Mouse (Mus musculus): ENCODE measurements around the gene Pld1.

Gene Pld1

GRCm38 (mm10) chr3:28047599-28047998 lies 109.1 kb downstream of the Pld1 start:
- DNase-seq (ENCODE audit: low read depth, low spot score), result no peak

- DNase-seq (ENCODE audit: low read depth, low spot score), result no peak
Measured at GRCm38 (mm10) chr3:28049526-28049925, 111.0 kb downstream of the Pld1 start.

GRCm38 (mm10) chr3:28053076-28053475 lies 114.6 kb downstream of the Pld1 start:
- DNase-seq (ENCODE audit: low read depth, low spot score), result no peak

DNA sequence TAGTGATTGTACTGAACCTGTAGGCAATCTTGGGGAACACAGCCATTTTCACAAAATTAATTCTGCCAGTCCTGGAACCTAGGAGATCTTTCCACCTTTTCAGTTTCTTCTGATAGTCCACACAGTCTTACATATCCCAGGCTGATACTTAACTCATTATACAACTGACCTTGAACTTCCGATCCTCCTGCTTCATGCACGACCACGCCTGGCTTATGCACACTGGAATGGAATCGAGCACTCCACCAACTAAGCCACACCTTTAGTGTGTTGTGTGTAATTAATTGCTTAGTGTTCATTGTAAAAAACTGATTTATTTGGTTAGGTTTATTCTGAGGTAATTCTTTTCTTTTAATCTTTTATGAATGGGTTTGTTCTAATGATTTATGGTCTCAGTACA lies 122.2 kb downstream of the Pld1 start:
- no peak for DNase-seq (ENCODE audit: low read depth, low spot score)

- no peak for DNase-seq (ENCODE audit: low read depth, low spot score)
Measured at GRCm38 (mm10) chr3:28061155-28061554, 122.7 kb downstream of the Pld1 start.

- DNase-seq (ENCODE audit: low read depth, low spot score), result no peak
Measured at GRCm38 (mm10) chr3:28079211-28079610, 140.7 kb downstream of the Pld1 start.

DNA sequence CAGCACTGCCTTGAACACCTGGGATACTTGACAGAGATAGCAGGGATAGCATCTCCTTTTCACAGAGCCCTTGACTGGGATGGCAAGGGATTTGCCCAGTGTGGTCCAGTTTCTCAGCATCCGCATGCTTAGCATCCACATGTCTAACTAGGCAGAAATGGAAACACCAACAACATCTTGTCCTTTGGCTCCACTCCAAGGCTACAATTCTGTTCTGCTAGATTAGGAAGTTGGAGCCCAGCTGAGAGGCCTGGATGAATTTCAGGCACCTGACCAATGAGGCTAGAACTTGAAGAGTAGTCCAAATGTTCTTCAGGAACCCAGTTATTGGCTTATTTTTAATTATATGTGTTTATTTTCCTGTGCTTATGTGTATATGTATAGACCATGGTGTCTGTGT lies 141.6 kb downstream of the Pld1 start:
- no peak for DNase-seq (ENCODE audit: low read depth, low spot score)

GRCm38 (mm10) chr3:28081012-28081411 lies 142.5 kb downstream of the Pld1 start:
- no peak for DNase-seq (ENCODE audit: low read depth, low spot score)

- DNase-seq (ENCODE audit: low read depth, low spot score), result no peak
Measured at GRCm38 (mm10) chr3:28083218-28083617, 144.7 kb downstream of the Pld1 start.

DNA sequence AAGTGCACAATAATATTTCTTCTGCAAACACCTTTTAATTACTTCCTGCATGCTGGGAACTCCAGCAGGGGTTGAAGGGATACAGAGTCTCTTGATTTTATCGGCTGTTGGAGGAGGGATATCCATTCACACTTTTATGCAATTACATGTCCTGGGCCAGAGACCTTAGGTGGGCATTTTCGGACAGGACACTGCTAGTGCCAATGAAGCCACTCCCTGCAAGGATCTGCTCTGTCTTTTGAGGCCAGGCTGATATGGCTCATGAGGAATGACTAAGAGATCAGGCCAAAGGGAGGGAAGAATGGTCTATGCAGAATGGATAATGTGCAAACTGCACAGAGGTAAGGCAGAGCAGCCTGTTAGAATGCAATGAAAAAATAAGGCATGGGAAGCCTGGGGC lies 145.8 kb downstream of the Pld1 start:
- no peak for DNase-seq (ENCODE audit: low read depth, low spot score)

GRCm38 (mm10) chr3:28091296-28091695 lies 152.8 kb downstream of the Pld1 start:
- no peak for DNase-seq (ENCODE audit: low read depth, low spot score)

- DNase-seq (ENCODE audit: low read depth, low spot score), result no peak
Measured at GRCm38 (mm10) chr3:28091741-28092140, 153.2 kb downstream of the Pld1 start.

- no peak for DNase-seq (ENCODE audit: low read depth, low spot score)
Measured at GRCm38 (mm10) chr3:28093684-28094302, 155.3 kb downstream of the Pld1 start.

DNA sequence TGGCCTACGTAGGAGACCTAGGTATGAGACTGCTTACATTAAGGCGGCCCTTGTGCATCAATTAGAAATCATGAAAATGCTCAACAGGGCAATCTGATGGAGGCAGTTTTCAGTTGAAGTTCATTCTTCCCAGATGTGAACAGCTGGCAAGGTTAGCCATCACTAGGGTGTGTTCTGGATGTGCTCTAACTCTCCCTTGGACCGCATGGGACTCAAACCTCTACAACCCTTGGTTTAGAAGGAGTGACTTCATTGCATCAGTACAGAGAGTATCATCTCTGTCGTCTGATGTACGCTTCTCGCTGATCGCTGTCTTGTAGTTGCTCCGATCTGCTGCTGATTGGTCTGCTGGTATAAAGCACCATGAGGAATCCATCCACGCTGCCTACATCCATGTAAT lies 157.0 kb downstream of the Pld1 start:
- DNase-seq (ENCODE audit: low read depth, low spot score), result no peak

DNA sequence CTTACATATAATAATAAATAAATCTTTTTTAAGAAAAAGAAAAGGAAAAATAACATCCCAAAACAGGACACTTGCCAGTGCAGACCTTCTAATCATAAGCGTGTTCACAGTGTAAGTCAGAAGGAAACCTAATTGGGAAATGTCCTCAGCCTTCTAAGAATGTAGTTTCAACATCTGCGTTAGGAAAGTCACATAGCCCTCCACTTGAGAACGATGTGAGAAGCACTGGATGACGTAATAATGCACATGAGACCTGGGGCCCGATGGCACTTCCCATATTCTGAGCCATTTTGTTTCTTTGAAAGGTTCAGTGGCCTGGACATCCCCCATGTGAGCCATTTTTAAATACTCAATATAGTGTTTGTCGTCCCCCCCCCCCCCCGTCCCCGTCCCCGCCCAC lies 160.7 kb downstream of the Pld1 start:
- no peak for DNase-seq (ENCODE audit: low read depth, low spot score)

DNA sequence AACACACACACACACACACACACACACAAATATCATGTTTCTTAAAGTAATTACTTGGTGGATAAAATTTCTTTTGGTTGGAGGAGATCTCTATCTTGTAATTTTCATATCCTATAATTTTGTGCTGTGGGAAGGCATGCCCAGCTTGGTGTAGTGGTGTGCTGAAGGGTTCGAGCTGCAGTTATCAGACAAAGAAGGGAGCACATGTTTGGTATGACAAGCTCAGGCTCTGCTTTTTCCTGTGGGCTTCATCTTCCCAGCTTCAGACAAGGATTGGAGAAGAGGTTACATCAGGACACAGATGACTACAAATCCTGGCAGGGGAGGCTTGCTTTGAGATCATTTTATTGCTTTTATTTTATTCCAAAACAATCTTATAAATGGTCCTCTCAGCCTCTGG lies 166.5 kb downstream of the Pld1 start:
- DNase-seq (ENCODE audit: low read depth, low spot score), result no peak

DNA sequence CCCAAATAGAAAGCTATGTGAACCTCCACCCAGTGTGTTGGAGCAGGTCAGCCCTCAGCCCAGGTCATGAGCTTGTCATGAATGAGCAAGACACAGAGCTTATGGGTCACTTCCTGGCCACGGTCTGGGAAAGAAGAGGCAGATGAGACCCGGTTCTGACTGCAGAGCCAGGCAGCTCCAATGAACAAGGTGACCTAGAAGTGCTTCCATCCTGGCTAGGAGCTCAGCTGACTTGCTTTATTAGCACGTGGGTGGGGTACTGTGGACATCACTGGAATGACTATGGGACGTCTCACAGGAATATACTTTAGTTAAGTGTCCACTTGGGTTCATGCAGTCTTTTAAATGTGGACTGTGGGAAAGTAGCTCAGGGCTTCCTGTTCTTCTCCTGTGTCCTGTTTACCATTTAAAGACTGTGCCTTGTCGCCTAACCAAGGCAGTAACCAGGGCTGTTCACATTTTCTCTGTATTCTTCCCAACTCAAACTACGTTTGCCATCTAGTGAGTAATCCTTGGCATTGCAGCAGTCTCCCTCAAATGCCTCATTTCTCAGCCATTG lies 169.0 kb downstream of the Pld1 start:
- peak; percentile 6 for DNase-seq (ENCODE audit: low read depth, low spot score)

DNA sequence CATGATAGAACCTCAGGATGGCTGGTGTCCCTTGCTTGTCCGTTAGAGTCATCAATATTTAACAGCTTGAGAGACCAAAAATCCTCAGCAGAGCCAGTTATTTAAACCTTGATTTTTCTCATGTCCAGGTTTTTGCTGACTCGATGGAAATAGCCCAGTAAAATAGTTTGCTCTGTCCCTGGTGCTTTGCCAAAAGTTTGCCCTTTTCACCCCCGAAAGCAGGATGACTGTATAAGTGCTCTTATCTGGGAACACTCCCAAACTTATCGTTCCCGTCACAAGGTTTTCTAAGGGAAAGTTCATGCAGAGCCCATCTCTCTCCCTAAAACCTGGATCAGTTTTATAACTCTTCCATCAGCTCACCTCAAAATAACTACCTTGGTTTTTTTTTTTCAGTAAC lies 173.0 kb downstream of the Pld1 start:
- no peak for DNase-seq (ENCODE audit: low read depth, low spot score)

DNA sequence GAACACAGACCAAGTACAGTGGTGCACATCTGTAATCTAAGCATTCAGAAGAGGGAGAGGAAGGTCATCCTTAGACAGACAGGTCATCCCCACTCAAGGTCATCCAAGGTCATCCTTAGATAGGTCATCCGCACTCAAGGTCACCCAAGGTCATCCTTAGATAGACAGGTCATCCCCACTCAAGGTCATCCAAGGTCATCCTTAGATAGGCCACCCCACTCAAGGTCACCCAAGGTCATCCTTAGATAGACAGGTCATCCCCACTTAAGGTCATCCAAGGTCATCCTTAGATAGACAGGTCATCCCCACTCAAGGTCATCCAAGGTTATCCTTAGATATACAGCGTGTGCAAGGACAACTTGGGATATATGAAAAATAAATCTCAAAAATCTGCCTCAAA lies 175.4 kb downstream of the Pld1 start:
- DNase-seq (ENCODE audit: low read depth, low spot score), result no peak

DNA sequence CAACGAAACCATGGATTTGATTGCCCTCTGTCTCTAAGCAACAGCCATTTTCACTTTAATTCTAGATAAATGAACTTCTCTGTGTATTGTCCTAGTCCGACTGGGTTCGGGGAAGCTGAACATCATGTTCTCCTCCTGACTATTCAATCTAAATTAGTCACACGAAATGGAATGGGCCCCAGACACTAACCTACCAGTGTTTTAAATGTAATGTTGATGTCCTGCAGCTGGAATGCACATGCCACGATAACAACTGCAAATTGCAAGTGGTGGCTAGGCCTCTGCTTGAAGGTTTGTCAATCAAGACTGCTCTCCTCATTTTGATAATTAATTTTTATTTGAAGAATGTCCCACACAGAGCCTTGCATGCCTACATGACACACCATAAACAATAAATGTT lies 203.2 kb downstream of the Pld1 start:
- no peak for DNase-seq (ENCODE audit: low read depth, low spot score)

DNA sequence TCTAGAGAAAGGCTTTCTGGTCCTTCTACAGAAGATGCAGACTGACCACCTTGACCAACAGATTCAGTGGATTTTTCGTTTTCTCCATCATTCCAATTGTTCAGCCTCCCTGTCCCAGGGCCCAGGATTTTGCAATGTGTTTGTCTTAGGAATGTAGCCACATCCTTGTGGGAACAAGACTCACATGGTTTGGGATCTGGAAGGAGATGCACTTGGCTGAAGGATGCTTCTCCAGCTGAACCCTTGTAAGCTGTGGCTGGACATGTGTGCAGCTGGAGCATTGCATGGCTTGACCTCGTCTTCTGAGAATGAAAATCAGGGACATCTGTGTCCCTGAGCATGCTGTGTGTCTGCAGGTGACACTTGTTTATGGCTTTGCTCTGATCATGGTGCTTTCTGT lies 203.6 kb downstream of the Pld1 start:
- no peak for DNase-seq (ENCODE audit: low read depth, low spot score)

GRCm38 (mm10) chr3:28144676-28145075 lies 206.2 kb downstream of the Pld1 start:
- no peak for DNase-seq (ENCODE audit: low read depth, low spot score)

DNA sequence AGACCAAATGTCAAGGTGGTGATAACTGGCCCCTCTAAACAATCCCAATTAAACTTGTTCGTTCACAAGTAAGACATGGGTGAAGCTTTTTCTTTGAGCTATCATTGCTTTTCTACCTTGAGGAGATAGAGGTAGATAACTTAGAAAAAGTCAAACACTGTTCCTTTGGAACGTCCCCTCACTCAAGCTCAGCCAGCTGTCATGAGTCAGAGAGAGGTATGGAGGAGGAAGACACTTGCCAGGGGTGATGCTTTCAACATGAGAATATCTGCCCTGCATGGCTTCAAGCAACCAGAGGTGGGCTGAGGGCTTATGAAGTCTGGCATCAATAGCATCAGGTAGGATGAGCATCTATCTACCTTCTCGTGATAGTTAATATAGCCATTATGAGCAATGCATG lies 207.0 kb downstream of the Pld1 start:
- no peak for DNase-seq (ENCODE audit: low read depth, low spot score)

DNA sequence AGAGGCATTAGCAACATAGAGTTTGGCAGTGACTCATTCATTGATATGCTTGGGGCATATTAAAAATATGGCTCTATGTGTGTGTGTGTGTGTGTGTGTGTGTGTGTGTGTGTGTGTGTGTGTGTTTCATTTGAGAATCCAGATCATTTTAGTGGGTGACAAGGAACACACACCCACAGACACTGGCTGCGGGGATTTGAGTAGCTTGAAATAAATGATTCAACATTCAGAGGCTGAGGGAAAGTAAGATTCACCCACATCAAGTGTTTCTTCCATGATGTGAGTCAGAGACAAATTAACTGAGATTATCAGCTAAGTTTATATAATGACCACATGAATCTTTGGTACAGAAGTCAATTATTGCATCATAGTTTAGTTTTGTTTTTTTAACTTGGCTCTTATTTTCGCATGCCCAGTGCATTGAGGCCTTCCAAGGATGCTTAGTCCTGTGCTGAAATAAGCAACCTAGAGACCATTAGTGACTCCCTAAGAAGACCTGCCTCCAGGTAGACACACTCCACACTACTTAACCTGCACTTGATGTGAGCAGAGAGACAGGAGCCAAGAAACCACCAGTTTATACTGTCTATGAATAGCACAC lies 211.3 kb downstream of the Pld1 start:
- no peak for DNase-seq (ENCODE audit: low read depth, low spot score)

Data from CD4-positive, CD25-positive, alpha-beta regulatory T cell, adult 2 months (primary cell).